ENCODE assay signal across 9 mouse cellular contexts in genomic region chr13:102774786-102775201, GRCm38 (mm10).
DNase-seq lines count a peak whose midpoint lies in the region; TF ChIP-seq lines count a peak whose summit lies in the region.
"Had no signal": no experiment of that assay in that cellular context is flagged by ENCODE, and none has a peak within 500 bp of the region (broad histone marks: within the 10 kb centered on the region; RNA-seq: fewer than 3 reads in every experiment).

No protein-coding gene starts in this region.

- H3K9me3 ChIP-seq in E14TG2a.4 (ENCODE audit: low read length): no peaks in the 10 kb centered on the region
- H3K9me3 ChIP-seq in embryonic facial prominence, embryonic 10.5 days: no peaks in the 10 kb centered on the region
- H3K9me3 ChIP-seq: midbrain, embryonic 15.5 days had no signal

- H3K4me1 ChIP-seq in E14TG2a.4 (replicated peaks; ENCODE audit: low read depth, low read length): peaks cover 6% of the 10 kb centered on the region; the same call in 1 of the 2 replicates
- H3K4me1 ChIP-seq in embryonic facial prominence, embryonic 10.5 days: peaks cover 17% of the 10 kb centered on the region
- H3K4me1 ChIP-seq: midbrain, embryonic 15.5 days had no signal

- peaks cover 15% of the 10 kb centered on the region; the same call in 1 of the 2 replicates for H3K36me3 ChIP-seq in E14TG2a.4 (ENCODE audit: insufficient read depth, low read length)
- peaks cover 56% of the 10 kb centered on the region for H3K36me3 ChIP-seq in embryonic facial prominence, embryonic 10.5 days (replicated peaks)
- H3K36me3 ChIP-seq: midbrain, embryonic 15.5 days had no signal

- peak overlapping the region; percentile 20 for H3K27ac ChIP-seq in embryonic facial prominence, embryonic 10.5 days (replicated peaks)
- H3K27ac ChIP-seq: midbrain, embryonic 15.5 days had no signal

- peak; percentile 18 for DNase-seq in gastrocnemius, postnatal 25 days
- DNase-seq in gastrocnemius, adult 8-10 months (ENCODE audit: low spot score in 2 of 2): no peak
- peak; percentile 65 for DNase-seq in embryonic facial prominence, embryonic 10.5 days (ENCODE audit: low spot score)
- DNase-seq in kidney, postnatal 10 days: peak; percentile 71
- DNase-seq in cerebellum, adult 11 months: no peak
- no peak for DNase-seq in heart, postnatal 36 days
- no peak for DNase-seq in layer of hippocampus, postnatal 14 days (ENCODE audit: low spot score in 2 of 2)

- intact Hi-C loops in heart, postnatal 36 days (cut with DNase I): no loop called here

- H3K4me3 ChIP-seq in E14TG2a.4 (replicated peaks; ENCODE audit: low read length): no peak overlapping the region
- no peak overlapping the region for H3K4me3 ChIP-seq in embryonic facial prominence, embryonic 10.5 days
- H3K4me3 ChIP-seq: midbrain, embryonic 15.5 days had no signal

- peak; percentile 38 for TF ChIP-seq CTCF in E14TG2a.4 (conservative IDR thresholded peaks at IDR 0.05; ENCODE audit: low read length)

- WGBS in embryonic facial prominence, embryonic 10.5 days: 50% methylated on average over 7 of the region's 7 CpGs

- H3K27me3 ChIP-seq in E14TG2a.4 (ENCODE audit: insufficient read depth, low read length): no peaks in the 10 kb centered on the region
- no peaks in the 10 kb centered on the region for H3K27me3 ChIP-seq in embryonic facial prominence, embryonic 10.5 days (replicated peaks; ENCODE audit: low read depth, poor library complexity, severe bottlenecking)
- H3K27me3 ChIP-seq: midbrain, embryonic 15.5 days had no signal

Comparison
In these comparisons a context has a peak if more than half of its experiments do, and no peak if none do; other contexts are left out.
1. DNase-seq: peak in gastrocnemius, postnatal 25 days (single experiment), embryonic facial prominence, embryonic 10.5 days (single experiment) and kidney, postnatal 10 days (single experiment); none in gastrocnemius, adult 8-10 months (0 of 2), cerebellum, adult 11 months (single experiment), heart, postnatal 36 days (0 of 2) and layer of hippocampus, postnatal 14 days (0 of 2).